Mouse (Mus musculus) frontal cortex, postnatal 25 days (tissue): Measurements from ENCODE around the gene Lrrc72.

Experiments used
- DNase-seq, 2 experiments: peaks; one replicate each; pipeline ENCODE4 v3.0.0; 2022; ENCODE audit warnings: low spot score in 2 of 2

The Lrrc72 gene

GRCm38 (mm10) chr12:36190343-36190742 is 62.9 kb downstream of the Lrrc72 start:
- DNase-seq, result no peak

DNA sequence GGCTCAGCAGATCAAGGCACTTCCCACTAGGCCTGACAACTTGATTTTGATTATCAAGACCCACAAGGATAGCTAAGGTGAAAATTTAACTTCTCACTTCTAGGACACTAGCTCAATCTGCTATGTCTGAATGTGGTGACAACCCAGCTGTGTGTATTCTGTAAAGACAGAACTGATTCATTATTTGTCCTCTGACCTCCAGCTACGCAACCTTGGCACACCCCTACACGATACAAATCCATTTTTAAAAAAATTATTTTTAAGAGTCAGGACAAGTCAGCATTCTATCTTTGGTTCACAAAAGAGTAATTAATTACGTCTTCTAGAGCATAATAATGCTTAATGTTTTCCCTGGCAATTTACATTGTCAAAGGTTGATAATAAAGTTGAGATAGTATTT is 63.6 kb downstream of the Lrrc72 start:
- no peak for DNase-seq

GRCm38 (mm10) chr12:36187081-36187480 is 66.1 kb downstream of the Lrrc72 start:
- peak in 1 of 2 experiments; percentile 3 for DNase-seq

DNA sequence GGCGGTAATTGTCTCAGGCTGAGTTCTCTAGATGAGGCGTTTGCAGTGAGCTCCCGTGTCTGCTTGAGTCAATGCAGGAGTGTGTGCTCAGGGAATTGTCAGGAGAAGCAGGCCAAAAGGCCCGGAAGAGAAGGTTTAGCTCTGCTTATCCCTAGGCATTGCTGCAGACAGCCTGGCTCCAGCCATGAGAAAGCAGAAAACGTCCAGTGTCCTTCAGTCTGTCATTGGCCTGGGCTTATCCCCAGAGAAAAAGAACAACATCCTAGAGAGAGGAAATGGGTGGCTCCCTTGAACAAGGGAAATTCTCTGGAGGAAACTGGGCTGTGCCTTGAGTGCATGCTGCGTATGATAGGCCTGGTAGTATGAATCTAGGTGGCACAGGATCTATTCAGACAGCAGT is 70.6 kb downstream of the Lrrc72 start:
- DNase-seq, result peak in 1 of 2 experiments; percentile 3

DNA sequence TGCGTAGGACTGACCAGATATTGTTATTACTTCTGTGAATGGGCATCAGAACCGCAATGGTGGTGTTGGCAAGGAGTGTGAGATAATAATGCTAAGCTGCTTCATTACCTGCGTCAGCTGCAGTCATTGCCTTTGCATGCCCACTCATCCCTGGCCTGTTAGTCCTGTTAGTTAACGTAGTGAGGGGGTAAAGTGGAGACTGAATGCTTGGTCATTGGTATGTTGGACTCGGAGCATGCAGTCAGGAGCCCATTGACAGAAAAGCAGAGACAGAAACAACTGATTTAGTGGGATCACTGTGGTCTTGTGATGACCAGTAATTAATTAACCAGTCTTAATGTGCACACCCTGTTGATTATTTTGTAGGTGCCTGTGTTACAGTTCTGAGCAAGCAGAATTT is 76.0 kb downstream of the Lrrc72 start:
- no peak for DNase-seq

GRCm38 (mm10) chr12:36165299-36165698 is 87.9 kb downstream of the Lrrc72 start:
- no peak for DNase-seq

DNA sequence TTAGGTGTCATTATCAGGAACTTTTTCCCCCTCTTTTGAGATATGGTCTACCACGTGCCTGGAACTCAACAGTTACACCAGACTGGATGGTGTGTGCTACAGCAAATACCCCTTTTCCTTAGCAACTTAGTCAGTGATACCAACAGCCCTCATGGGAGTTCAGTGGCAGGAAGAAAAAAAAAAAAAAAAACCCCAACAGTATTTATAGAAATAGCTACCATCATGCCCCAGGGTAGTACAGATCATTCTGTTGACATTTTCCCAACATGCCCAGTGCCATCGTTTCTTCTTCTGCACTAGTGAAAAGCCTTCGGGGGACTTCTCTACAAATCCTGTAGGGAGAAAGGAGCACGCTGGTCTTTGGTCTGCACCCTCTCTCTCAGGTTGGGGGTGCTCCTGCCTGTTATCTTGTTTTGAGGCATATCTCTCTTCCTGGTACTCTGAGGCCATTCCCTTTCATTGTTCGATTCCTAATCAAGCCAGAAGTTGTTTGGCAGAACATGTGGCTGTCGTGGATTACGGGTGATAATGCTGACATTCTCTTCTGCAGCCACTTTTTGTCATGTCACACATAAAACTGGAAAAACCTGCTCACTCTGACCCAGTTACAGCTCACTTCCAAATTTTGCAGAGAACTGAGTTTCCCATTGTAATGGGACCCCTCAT is 88.9 kb downstream of the Lrrc72 start:
- no peak for DNase-seq
